Mouse (Mus musculus) erythroid progenitor cell, adult 5-6 weeks (primary cell): ENCODE measurements around the gene Cdk15. TPM values are rescaled to one million over a fixed set of nuclear protein-coding genes. Genes with fewer than 3 reads are reported as not detected.

Experiments
- ATAC-seq: replicated peaks from 2 replicates; pipeline ENCODE4 v1.8.0; 2016; ENCODE audit warnings: moderate number of reproducible peaks, mild to moderate bottlenecking, moderate TSS enrichment, inconsistent platforms; ENCODE audit not compliant: poor library complexity, low FRiP score, severe bottlenecking
- total RNA-seq, 2 experiments: library from RNA; stranded (forward) in 1 of 2; stranded (reverse) in 1 of 2; fragments of 150-400 nt in 1 of 2; fragments of 186-747, 209-891 nt in 1 of 2; gene quantifications; 2 replicates each; pipeline versions ENCODE4 v1.2.3 to v1.2.4; 2015 to 2017; ENCODE audit warnings: low replicate concordance in 2 of 2

Cdk15 gene
- total RNA-seq, 2 experiments from 2014 or later, result not detected

DNA sequence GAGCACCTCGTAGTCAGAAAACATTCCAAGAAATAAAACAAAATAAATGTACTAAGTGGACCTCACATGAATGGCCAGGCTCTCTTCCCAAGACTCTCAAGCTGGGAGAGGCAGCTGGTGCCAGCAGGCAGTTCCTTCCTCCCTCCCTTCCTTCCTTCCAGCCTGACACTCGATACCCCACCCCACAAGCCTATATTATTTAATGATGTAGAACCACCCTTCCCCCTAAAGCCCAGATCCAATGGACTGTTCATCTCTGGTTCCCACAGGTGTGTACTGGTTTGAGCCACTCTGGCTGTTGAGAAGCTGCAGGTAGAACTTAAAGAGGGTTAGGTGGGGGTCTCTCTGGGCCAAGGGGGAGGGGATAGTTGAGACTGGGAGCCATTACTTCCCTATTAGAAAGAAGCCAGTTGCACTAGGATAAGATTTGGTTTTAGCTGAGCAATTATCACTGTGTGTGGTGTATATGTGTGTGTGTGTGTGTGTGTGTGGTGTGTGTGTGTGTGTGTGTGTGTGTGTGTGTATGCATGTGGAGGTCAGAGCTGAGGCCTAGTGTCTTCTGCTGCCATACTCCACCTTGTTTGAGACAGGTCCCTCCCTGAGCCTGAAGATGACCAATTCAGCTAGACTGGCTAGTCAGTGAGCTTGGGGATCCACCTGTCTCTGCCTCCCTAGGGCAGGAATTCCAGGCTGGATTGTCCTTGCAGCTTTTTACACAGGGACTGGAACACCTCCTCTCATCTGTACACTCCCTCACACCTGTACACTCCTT is 143.0 kb downstream of the Cdk15 start:
- no peak for ATAC-seq

DNA sequence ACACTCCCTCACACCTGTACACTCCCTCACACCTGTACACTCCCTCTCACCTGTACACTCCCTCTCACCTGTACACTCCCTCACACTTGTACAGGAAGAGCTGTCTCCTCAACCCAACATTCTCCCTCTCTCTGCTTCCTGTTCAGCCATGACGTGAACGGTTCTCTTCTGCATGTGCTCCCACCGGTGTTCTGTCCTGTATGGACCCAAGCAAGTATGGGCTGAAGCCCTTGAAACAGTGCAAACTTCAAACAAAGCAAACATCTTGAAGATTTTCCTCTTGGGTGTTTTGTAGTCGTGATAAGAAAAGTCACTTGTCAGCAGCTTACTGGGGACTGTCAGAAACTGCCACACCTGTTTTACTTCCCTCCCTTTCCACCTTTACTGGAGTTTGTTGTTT is 144.5 kb downstream of the Cdk15 start:
- no peak for ATAC-seq

Other genes starting within 250 kb of the Cdk15 start
- gene C2cd6, start 162.0 kb upstream of the Cdk15 start, total RNA-seq (2015; ENCODE audit: low replicate concordance), result not detected in 2 replicates
- gene C2cd6, start 162.0 kb upstream of the Cdk15 start, total RNA-seq (2017; ENCODE audit: low replicate concordance), result not detected in 2 replicates
- gene Tmem237, start 136.5 kb upstream of the Cdk15 start, total RNA-seq (2015; ENCODE audit: low replicate concordance), result 2.5 TPM in 1 of 2 replicates, not detected in the other
- gene Tmem237, start 136.5 kb upstream of the Cdk15 start, total RNA-seq (2017; ENCODE audit: low replicate concordance), result 0.26 TPM in 1 of 2 replicates, not detected in the other
- 1.7 and 4.0 TPM in 2 replicates for gene Mpp4, start 93.5 kb upstream of the Cdk15 start, total RNA-seq (2015; ENCODE audit: low replicate concordance)
- gene Mpp4, start 93.5 kb upstream of the Cdk15 start, total RNA-seq (2017; ENCODE audit: low replicate concordance), result 1.9 TPM in 1 of 2 replicates, not detected in the other
- 11.9 and 15.1 TPM in 2 replicates for gene Als2, start 19.7 kb upstream of the Cdk15 start, total RNA-seq (2015; ENCODE audit: low replicate concordance)
- 20.6 and 22.1 TPM in 2 replicates for gene Als2, start 19.7 kb upstream of the Cdk15 start, total RNA-seq (2017; ENCODE audit: low replicate concordance)
- gene Fzd7, start 225.5 kb downstream of the Cdk15 start, total RNA-seq (2015; ENCODE audit: low replicate concordance), result 1.1 and 5.4 TPM in 2 replicates
- gene Fzd7, start 225.5 kb downstream of the Cdk15 start, total RNA-seq (2017; ENCODE audit: low replicate concordance), result 0.45 and 0.77 TPM in 2 replicates